Mouse (Mus musculus) kidney, postnatal 25 days (tissue): ENCODE data around the gene Chd9.
A peak's percentile ranks its signal among the peaks of the same experiment; 100 is the strongest.

Source experiments
- DNase-seq, 2 experiments: peaks; one replicate each; pipeline ENCODE4 v3.0.0; 2021; ENCODE audit warnings: mixed read lengths in 2 of 2

Chd9 gene

DNA sequence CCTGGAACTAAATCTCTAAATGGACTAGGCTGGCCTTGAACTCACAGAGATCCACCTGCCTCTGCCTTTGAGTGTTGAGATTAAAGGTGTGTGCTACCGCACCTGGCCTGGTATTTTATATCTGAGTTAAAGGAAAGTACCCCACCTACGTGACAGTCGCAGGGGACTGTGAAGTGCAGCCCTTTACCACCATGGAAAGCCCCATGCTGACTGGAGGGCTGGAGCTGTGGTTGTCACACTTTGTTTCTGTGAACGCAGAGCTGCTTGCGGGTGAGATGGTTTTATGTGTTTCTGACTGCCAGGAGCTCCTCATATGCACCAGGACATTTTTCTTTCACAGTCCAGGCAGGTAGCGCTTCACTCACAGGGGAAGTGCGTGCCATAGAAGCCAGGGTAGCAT lies 260.3 kb downstream of the Chd9 start:
- no peak for DNase-seq

DNA sequence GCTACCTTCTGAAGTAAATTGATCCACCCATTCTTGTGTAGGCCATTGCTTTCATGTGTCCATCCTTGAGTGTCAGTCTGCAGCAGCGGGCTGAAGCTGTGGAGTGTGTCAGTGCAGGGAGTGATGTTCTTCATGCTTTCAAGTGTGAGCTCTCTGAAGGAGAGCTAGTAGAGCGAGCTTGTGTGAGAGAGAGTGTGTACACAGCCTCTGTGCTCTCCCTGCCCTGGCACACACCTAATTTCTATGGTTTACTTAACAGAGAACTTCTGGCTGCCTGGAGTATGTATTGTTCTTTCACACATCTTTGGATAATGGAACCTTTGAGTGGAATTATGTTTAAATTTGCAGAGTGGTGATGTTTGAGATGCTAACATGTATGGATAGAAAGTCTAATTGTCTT lies 261.4 kb downstream of the Chd9 start:
- no peak for DNase-seq

DNA sequence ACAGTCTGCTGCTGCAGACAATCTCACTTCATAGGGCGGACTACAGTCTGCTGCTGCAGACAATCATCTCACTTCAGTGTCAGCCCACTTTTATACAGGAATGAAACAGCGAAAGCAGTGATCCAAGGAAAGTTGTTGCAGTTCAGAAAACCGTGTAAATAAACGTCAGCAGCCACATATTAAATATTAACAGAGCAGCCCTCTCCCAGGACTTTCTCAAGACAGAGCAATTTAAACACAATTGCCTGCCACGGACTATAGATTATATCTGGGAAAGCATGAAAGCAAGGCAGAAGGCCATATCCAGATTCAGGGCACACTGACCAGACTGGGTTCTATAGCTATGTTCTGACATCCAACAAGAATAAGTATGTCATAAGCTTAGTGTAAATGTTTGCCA lies 266.0 kb downstream of the Chd9 start:
- DNase-seq, result peak in 1 of 2 experiments; percentile 29

DNA sequence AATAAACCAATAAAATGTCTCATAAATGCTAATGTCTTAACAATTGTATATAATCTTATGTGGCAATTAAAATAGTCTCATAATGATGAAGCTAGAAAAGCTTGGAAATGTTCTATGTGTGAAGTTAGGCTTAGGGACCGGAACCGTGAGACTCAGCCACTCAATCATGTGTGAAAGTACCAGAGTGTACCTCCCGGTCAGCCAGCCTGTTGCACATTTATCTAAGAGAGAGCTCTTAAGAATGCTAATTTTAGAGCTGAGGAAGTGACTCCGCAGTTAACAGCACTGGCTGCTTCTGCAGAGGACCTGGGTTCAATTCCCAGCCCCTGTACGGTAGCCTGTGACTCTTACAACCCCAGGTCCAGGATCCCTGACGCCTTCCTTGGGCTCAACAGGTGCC lies 270.0 kb downstream of the Chd9 start:
- peak; percentile 37 to 73 for DNase-seq
